Mouse (Mus musculus) C2C12 (cell line): ENCODE results near the gene Jmy.

Source experiments
- CTCF ChIP-seq: IDR thresholded peaks from one replicate; pipeline ENCODE4 v1.5.1; 2011; ENCODE audit not compliant: control insufficient read depth, insufficient read depth, insufficient read length
- FOSL1 ChIP-seq: IDR thresholded peaks from one replicate; pipeline ENCODE4 v1.8.0; 2011; ENCODE audit warnings: mild to moderate bottlenecking, low read length; ENCODE audit not compliant: poor library complexity, insufficient read depth, severe bottlenecking
- MAX ChIP-seq: IDR thresholded peaks from one replicate; pipeline ENCODE4 v1.6.1; 2011; ENCODE audit warnings: mild to moderate bottlenecking, control low read depth
- USF1 ChIP-seq: IDR thresholded peaks from one replicate; pipeline ENCODE4 v1.6.1; 2011; ENCODE audit warnings: low read depth, mild to moderate bottlenecking, control low read depth, moderate library complexity

DNA sequence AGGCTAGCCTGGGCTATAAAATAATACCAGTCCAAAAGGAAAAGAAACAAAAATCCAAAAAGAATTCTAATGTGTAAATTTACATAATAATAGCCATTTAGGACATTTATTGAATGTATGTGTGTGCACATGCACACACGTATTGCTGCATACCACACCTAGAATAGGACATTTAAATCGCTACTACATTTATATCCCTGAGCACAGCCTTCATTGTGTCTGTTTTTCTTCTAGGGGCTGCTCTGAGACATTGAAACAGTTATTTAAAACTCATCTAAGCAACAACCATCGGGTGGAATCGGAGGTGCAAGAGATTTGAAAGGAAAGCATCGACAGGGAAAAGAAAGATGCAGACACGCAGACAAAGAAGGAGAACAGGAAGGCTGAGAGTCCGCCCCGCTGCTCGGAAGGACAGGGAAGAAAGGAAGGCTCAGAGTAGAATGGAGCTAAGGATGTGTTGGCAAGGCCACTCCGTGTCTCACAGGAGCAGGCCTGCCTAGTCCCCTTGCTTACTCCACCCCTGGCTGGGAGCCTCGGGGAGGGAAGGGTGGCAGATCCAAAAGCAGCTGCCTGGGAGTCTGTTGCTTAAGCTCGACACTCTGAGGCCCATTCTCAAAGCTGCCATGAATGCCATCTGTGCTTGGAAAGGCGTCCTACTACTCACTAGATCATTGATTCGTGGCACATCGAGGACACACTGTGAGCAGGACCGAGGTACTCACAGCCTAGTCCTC lies 11.0 kb upstream of the Jmy start:
- TF ChIP-seq FOSL1: no peak
- no peak for TF ChIP-seq CTCF
- TF ChIP-seq MAX: no peak
- no peak for TF ChIP-seq USF1
